ENCODE assay signal across 7 mouse cellular contexts in the genomic region with DNA sequence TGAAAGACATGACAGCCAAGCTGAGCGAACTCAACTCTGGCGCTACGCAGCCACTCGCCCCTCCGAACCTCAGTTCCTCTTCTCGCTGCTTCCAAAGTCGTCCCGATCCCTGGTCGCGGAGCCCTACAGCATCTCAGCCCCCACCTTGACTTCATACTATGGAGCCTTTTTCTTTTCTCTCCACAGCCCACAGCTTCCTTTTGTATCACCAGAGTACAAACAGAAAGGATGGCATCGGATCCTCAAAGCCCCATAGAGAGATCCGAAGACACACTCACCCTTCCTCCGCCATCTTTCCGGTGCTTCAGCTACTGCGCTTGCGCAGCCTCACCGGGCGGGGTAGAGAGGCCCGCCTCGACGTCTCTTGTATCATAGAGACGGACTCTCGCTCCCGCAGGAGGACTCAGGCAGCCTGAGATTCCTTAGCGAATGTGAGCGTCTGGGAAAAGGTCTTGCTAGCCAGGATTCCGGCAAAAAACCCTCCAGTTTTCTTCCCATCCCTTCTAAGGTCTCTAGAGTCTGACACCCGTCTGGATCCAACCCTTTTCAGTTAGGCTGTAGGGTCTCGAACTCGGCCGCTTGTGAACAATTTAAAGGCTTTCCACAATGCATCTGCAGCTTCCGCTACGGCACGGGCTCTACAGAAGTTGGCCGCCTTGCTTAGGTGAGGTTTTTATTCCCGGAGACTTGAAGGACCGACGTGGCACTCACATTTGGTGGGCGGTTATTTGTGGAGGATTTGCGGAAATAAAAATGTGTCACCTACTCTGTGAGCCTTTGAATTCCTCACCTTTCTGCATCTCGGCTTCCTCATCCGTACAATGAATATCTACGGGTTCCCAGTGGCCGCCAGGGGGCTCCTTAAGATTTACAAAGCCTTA. TPM values are rescaled to one million over a fixed set of nuclear protein-coding genes. Genes with fewer than 3 reads are reported as not detected.
DNase-seq lines count a peak whose midpoint lies in the region; ATAC-seq lines count a peak whose summit lies in the region.

TSS of gene Rpl7l1 (minus strand) at position 332 of the 881 bp plus-strand sequence.

- H3K4me1 ChIP-seq in intestine, embryonic 16.5 days (ENCODE audit: control insufficient read depth, insufficient read depth, low read length) = peaks cover 2% of the 10 kb centered on the region; the same call in 1 of the 2 replicates
- peaks cover 5% of the 10 kb centered on the region; the same call in 1 of the 2 replicates for H3K4me1 ChIP-seq in midbrain, embryonic 11.5 days (ENCODE audit: control insufficient read depth, insufficient read depth, low read length)

- peak within 1 kb of the TSS; percentile 81 for H3K9ac ChIP-seq in intestine, embryonic 16.5 days (ENCODE audit: low read depth, low read length)
- H3K9ac ChIP-seq in midbrain, embryonic 11.5 days (ENCODE audit: low read length) = peak within 1 kb of the TSS; percentile 79

- WGBS in intestine, embryonic 16.5 days = under 1% methylated on average over 44 of the region's 44 CpGs
- 1% methylated on average over 44 of the region's 44 CpGs for WGBS in midbrain, embryonic 11.5 days

- peak; percentile 97 for ATAC-seq in intestine, embryonic 16.5 days
- ATAC-seq in midbrain, embryonic 11.5 days (ENCODE audit: low FRiP score) = peak; percentile 95

- H3K27me3 ChIP-seq in intestine, embryonic 16.5 days (replicated peaks; ENCODE audit: control insufficient read depth, insufficient read depth, low read length) = no peaks in the 10 kb centered on the region
- no peaks in the 10 kb centered on the region for H3K27me3 ChIP-seq in midbrain, embryonic 11.5 days (ENCODE audit: control insufficient read depth, insufficient read depth, low read length)

- intact Hi-C loops in left cerebral cortex, postnatal 36 days (cut with DNase I) = loop anchor here (2.0 to 5.0 kb wide), 2 partner anchors 75 to 108 kb away; partner anchors contain the start of genes Bicral and Tbcc

- peak within 1 kb of the TSS; percentile 70 for H3K4me3 ChIP-seq in intestine, embryonic 16.5 days (ENCODE audit: low read length)
- H3K4me3 ChIP-seq in midbrain, embryonic 11.5 days (ENCODE audit: low read depth, low read length) = peak within 1 kb of the TSS; percentile 72

- H3K4me2 ChIP-seq in intestine, embryonic 16.5 days (ENCODE audit: low read depth, low read length) = peak within 1 kb of the TSS; percentile 55
- peak within 1 kb of the TSS; percentile 73 for H3K4me2 ChIP-seq in midbrain, embryonic 11.5 days

- DNase-seq in adrenal gland, adult 2 months = peak; percentile 94
- peak; percentile 89 for DNase-seq in embryo, embryonic 11.5 days (ENCODE audit: low read depth, low spot score)
- DNase-seq in gastrocnemius, postnatal 4 days (ENCODE audit: low spot score in 2 of 2) = peak; percentile 81 to 91
- DNase-seq in left cerebral cortex, postnatal 36 days (ENCODE audit: low spot score in 2 of 2) = peak; percentile 88 to 91
- DNase-seq in midbrain, embryonic 11.5 days (ENCODE audit: low spot score, missing footprints) = peak; percentile 98
- DNase-seq in skeletal muscle tissue, adult 2 months (ENCODE audit: low read depth, low spot score) = peak; percentile 91

- no peaks in the 10 kb centered on the region for H3K9me3 ChIP-seq in intestine, embryonic 16.5 days (ENCODE audit: control insufficient read depth, low read length)
- H3K9me3 ChIP-seq in midbrain, embryonic 11.5 days (ENCODE audit: control insufficient read depth, low read length) = no peaks in the 10 kb centered on the region

- H3K36me3 ChIP-seq in intestine, embryonic 16.5 days (ENCODE audit: control insufficient read depth, insufficient read depth, low read length) = peaks cover 20% of the 10 kb centered on the region
- peaks cover 23% of the 10 kb centered on the region for H3K36me3 ChIP-seq in midbrain, embryonic 11.5 days (ENCODE audit: control insufficient read depth, insufficient read depth, low read length)

- peak within 1 kb of the TSS; percentile 87 for H3K27ac ChIP-seq in intestine, embryonic 16.5 days (ENCODE audit: low read length)
- H3K27ac ChIP-seq in midbrain, embryonic 11.5 days (ENCODE audit: low read depth, low read length) = peak within 1 kb of the TSS; percentile 81

RNA-seq across cellular contexts. Expression of gene Rpl7l1, which starts in this region (rescaled TPM):
- 10 to 100 TPM; 74.6 to 85.9 TPM for total RNA-seq in adrenal gland, adult 2 months (2021)
- 6.5 and 8.0 TPM in 2 replicates for polyA plus RNA-seq in adrenal gland, adult 2 months (2012; rRNA removed)
- total RNA-seq in gastrocnemius, postnatal 4 days (2021) = 10 to 100 TPM; 71.1 to 76.2 TPM
- polyA plus RNA-seq in intestine, embryonic 16.5 days (2015; fragmentation: Nextera tagmentation; extraction: Ambion mirVana) = 142 and 153 TPM in 2 replicates
- total RNA-seq in left cerebral cortex, postnatal 36 days (2021) = 10 to 100 TPM; 40.6 to 46.6 TPM
- 170 and 179 TPM in 2 replicates for polyA plus RNA-seq in midbrain, embryonic 11.5 days (2014; fragmentation: Nextera tagmentation; extraction: Ambion mirVana)

Comparison
In these comparisons a context has a peak if more than half of its experiments do, and no peak if none do; other contexts are left out.
1. Peak in every context shown above with its lines: DNase-seq, ATAC-seq, H3K4me3 ChIP-seq and H3K27ac ChIP-seq.
2. RNA of gene Rpl7l1 (polyA plus RNA-seq): 170 to 179 TPM in midbrain, embryonic 11.5 days and 142 to 153 TPM in intestine, embryonic 16.5 days; 6.5 to 8.0 TPM in adrenal gland, adult 2 months; every median in the first group is over 10 times any median in the second.